Mouse (Mus musculus): ENCODE measurements at regions not wholly inside any gene's neighbourhood (a gene's known extent, or its start where the extent isn't known, plus 50 kb on each side); places are given as distances from the start of the nearest gene placed in this dataset.

- DNase-seq (ENCODE audit: low spot score in 2 of 2) = no peak
These were observed 138.4 kb downstream of the Irs2 start for GRCm38 (mm10) chr8:10869866-10870265.

DNA sequence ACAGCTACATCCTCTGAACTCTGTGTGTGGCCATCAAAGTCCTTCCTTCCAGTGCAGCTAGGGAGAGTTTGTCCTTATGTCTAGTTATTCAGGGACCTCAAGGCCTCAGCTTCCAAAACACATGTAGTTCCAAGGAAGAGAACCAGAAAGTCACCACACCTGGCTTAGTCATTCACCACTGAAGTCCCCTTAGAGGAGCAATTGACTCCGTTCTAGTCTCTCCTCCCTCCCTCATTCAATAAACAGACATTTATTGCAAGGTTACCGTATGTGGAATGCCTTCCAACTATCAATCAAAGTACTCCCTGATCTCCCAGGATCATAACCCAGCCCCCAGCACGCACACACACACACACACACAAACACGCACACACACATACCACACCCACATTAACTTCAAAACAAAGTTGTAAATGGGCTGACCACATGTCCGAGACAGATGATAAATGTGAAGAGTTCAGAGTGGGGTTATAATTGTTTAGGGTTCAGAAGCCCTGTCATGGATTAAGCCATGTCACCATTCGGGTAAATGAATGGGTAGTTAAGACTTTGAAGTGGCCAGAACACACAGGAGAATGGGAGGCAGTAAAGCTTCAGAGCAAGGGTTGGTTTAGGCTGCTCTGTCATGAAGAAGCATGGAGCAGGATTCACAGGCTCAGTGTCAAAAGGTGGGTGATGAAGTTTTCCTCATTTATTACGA is 141.4 kb downstream of the Irs2 start:
- no peak for DNase-seq (ENCODE audit: low spot score in 2 of 2)

DNA sequence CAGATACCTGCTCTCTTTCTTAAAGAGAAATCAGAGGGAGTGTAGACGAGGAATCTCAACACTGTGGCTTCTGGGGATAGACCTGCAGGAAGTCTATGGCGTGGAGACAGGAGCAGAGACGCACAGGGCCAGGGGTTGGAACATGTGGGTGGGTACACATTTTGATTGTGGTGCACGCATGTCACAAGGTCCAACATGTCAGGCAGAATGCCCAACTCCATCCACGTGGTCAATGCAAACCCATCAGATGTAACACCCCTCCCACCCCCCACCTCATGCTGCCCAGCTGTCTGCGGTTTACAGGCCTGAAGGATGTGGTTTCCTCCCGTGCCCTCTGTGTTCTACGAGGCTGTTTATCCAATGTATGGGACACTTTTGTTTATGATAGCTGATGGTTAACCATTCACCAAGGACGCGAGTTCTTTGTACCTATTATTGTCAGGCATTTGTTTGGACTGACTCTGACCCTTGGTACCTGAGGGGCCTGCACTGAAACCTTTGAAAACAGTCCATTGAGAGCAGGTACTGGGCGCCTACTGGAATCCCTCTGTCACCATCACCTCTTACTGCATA is 142.2 kb downstream of the Irs2 start:
- no peak for DNase-seq (ENCODE audit: low spot score in 2 of 2)

- no peak for DNase-seq (ENCODE audit: low spot score in 2 of 2)
These were observed 142.8 kb downstream of the Irs2 start for GRCm38 (mm10) chr8:10865415-10865821.

DNA sequence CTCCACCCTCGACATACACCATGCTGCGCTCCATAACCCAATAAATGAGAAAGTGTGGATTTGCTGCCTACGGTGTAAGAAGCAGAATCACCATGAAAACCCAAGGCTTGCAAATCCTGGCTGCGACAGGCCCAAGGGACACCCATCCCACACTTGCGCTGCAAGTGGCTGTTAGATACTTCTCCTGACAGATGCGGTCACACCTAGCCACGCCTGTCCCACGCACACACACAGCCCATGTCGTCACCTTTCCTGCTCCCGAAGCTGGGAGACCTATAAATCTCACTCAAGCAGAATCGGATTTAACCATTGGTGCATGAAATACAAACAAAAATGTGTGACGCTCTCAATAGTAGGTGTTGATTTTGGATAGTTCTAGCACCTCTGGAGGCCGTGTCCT is 145.8 kb downstream of the Irs2 start:
- DNase-seq (ENCODE audit: low spot score in 2 of 2) = no peak

GRCm38 (mm10) chr8:10860810-10861209 is 147.4 kb downstream of the Irs2 start:
- no peak for DNase-seq (ENCODE audit: low spot score in 2 of 2)

DNA sequence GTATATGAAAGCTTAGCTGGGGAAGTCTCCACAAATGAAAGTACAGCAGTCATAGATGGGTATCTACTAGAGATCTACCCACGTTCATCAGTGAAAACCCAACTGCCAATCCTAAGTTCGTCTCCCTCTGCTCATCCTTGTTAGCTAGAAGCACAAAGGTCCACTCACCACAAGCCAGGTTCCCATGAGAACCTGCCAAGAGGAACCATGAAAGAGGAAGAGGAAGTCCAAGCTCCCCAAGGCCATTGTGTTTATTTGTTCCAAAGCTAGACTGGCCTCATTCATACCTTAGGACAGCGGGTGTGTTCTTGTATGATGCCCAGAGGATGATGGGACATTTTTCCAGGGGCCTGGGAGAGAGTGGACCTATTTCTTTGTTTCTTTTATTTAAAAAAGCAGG is 150.4 kb downstream of the Irs2 start:
- no peak for DNase-seq (ENCODE audit: low spot score in 2 of 2)

DNA sequence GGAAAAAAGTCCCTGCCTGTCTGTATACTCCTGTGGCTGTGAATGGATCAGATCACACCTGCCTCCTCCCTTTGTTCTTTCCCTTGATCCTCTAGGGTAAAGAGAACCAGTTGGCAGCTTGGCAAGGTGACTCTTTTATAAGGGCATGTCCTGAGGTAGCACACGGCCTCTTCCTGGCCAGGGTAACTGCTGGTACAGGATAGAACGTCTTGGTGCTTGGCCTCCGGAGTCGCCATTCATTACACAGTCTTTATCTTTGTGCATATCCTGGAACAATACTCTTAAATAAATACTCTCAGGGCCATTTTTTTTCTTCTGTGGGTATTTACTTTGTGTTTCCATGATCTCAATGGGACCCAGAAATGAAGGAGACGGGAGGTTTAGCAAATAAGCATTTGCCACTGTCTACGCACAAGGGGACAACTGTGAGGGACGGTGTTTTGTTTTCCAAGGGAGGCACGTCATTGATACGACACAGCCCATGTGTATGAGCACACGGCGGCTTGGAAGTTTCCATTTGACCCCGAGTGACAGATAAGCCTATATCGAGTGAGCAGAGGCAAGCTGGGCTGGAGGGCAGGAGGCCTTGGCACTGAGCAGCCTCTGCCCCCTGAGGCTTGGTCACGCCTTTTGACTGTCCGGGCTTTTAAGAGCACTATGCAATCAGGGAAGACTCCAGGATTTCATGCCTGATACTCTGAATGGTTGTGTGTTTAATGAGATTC is 151.1 kb downstream of the Irs2 start:
- DNase-seq (ENCODE audit: low spot score in 2 of 2) = no peak

DNA sequence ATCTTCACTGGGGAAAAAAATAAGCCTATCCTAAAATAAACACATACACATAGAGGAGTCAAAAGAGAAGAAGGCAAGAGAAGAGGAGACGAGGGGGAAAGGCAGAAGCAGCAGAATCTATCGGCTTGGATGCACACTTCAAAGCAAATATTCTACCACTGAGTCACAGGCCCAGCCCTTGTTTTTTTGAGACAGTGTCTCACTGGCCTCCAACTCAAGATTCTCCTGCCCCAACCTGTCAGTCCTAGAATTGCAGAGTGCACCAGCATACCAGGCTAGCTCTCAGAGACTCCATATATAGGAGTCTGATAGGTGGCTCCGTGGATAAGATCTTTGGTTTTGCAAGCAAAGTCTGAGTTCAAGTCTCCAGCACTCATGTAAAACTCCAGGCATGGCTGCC is 152.6 kb downstream of the Irs2 start:
- no peak for DNase-seq (ENCODE audit: low spot score in 2 of 2)

DNA sequence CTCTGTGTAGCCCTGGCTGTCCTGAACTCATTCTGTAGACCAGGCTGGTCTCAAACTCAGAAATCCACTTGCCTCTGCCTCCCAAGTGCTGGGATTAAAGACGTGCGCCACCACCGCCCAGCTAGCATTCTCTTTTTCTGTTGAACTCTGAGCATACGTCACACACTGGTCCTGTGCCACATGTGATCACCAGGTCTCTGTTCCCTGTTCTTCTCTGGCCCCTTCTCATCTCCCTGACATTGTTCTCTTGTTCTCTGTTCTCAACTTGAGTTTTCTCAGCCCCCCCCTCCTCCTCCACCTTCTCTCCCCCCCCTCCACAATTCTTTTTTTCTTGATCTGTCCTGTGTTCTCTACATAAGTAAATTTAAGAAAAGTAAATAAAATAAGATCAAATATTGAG is 153.1 kb downstream of the Irs2 start:
- no peak for DNase-seq (ENCODE audit: low spot score in 2 of 2)

- no peak for DNase-seq (ENCODE audit: low spot score in 2 of 2)
These were observed 153.7 kb downstream of the Irs2 start for GRCm38 (mm10) chr8:10854600-10854999.

GRCm38 (mm10) chr8:10853901-10854300 is 154.4 kb downstream of the Irs2 start:
- DNase-seq (ENCODE audit: low spot score in 2 of 2) = no peak

- no peak for DNase-seq (ENCODE audit: low spot score in 2 of 2)
These were observed 158.3 kb downstream of the Irs2 start for GRCm38 (mm10) chr8:10849916-10850315.

DNA sequence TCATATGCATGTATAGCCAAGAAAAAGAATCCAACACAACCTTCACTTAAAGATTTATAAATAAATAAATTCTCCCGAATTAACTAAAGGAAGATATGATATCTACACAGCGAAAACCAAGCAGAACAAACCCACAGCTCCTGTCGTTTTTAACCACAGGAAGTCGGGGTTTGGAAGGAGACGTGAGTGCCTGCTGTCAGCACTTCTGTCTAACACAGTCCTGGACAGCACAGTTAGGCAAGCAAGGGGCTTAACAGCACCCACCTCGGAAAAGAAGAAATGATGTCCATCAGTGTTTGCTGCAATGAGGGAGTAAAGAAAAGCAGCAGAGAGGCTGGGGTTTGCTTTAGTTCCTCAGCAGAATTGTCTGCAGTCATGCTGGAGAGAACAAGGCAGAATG is 162.7 kb downstream of the Irs2 start:
- no peak for DNase-seq (ENCODE audit: low spot score in 2 of 2)

GRCm38 (mm10) chr8:10840853-10841531 is 167.3 kb downstream of the Irs2 start:
- DNase-seq (ENCODE audit: low spot score in 2 of 2) = no peak

DNA sequence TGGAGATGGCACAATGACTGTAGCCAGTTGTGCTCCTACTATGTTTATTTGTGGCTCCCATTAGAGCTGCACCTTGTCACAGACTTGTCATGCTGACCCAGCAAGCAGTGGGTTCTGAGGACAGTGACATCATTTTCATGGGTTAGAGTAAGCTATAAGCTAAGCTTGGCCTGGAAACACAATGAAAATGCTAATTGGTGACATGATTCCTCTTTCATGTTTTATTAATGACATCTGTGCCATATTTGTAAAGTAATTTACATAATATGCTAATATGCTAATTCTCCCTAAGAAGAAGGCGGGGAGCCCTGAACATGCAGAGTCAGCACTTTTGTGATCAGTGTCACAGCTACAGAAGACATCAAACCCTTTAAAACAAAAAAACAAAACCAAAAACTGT is 168.2 kb downstream of the Irs2 start:
- no peak for DNase-seq (ENCODE audit: low spot score in 2 of 2)

GRCm38 (mm10) chr8:10835054-10835453 is 173.2 kb downstream of the Irs2 start:
- no peak for DNase-seq (ENCODE audit: low spot score in 2 of 2)

- no peak for DNase-seq (ENCODE audit: low spot score in 2 of 2)
These were observed 176.4 kb downstream of the Irs2 start for GRCm38 (mm10) chr8:10831864-10832263.

GRCm38 (mm10) chr8:10831277-10831676 is 177.0 kb downstream of the Irs2 start:
- no peak for DNase-seq (ENCODE audit: low spot score in 2 of 2)

- no peak for DNase-seq (ENCODE audit: low spot score in 2 of 2)
These were observed 177.4 kb downstream of the Irs2 start for GRCm38 (mm10) chr8:10830835-10831234.

GRCm38 (mm10) chr8:10828580-10828979 is 179.7 kb downstream of the Irs2 start:
- no peak for DNase-seq (ENCODE audit: low spot score in 2 of 2)

GRCm38 (mm10) chr8:10827560-10827959 is 180.7 kb downstream of the Irs2 start:
- DNase-seq (ENCODE audit: low spot score in 2 of 2) = no peak

DNA sequence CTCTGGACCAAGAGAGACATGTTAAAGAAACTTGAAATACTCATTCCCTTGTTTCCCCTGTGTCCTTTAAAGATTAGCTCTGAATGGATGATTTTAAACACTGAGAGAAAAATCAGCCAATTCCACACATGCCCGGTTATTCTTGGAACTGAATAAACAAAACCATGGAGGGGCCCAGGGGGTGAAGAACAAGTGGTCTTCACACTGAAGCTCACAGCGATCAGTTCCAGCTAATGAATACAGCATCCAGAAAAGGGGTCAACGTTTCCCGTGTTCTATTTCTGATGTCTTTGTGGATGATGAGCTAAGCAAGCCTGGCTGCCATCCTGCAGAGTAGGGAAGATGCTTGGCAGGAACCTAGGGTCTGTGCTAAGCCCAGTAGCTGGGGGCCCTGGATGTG is 182.3 kb downstream of the Irs2 start:
- no peak for DNase-seq (ENCODE audit: low spot score in 2 of 2)

Data from frontal cortex, postnatal 36 days (tissue).